34 mouse cellular contexts compared by ENCODE assay signal in the genomic region with DNA sequence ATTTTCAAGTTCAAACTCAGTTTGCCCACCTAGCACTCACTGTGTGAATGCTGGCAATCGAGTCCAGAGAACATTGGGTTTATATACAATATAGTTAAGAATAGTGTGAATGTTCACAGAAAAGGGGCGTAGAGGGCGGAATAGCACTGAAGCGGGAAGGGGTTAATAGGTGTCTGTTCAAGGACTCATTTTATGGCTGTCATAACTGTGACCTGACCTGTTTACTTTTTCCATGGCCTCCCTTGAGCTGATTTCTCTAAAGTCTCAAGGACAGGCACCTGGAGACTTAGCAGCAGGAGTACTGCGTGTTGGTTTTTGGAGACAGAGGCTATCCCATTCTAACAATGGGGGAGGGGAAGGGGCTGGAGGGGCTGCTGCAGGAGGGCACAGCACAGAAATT. TPM values are rescaled to one million over a fixed set of nuclear protein-coding genes. Genes with fewer than 3 reads are reported as not detected.
"Had no signal": no experiment of that assay in that cellular context is flagged by ENCODE, and none has a peak within 500 bp of the region (broad histone marks: within the 10 kb centered on the region; RNA-seq: fewer than 3 reads in every experiment).

No protein-coding gene starts in this region.

- H3K4me1 ChIP-seq: heart, embryonic 10.5 days; heart, embryonic 12.5 days; heart, embryonic 13.5 days; heart, embryonic 15.5 days; hindbrain, embryonic 10.5 days; hindbrain, embryonic 12.5 days; hindbrain, embryonic 13.5 days; hindbrain, embryonic 15.5 days; kidney, embryonic 15.5 days had no signal

- H3K4me3 ChIP-seq: heart, embryonic 10.5 days; heart, embryonic 12.5 days; heart, embryonic 13.5 days; heart, embryonic 15.5 days; hindbrain, embryonic 10.5 days; hindbrain, embryonic 12.5 days; hindbrain, embryonic 13.5 days; hindbrain, embryonic 15.5 days; kidney, embryonic 15.5 days; layer of hippocampus, adult 2 months had no signal

- H3K27me3 ChIP-seq: heart, embryonic 12.5 days; heart, embryonic 13.5 days; heart, embryonic 15.5 days; hindbrain, embryonic 12.5 days; hindbrain, embryonic 13.5 days; hindbrain, embryonic 15.5 days; kidney, embryonic 15.5 days had no signal

- DNase-seq: heart, postnatal 10 days; heart, postnatal 14 days; heart, postnatal 36 days; heart, postnatal 4 days; kidney, adult 11 months; kidney, adult 18-20 months; kidney, adult 8-10 months; kidney, adult 9 months; kidney, postnatal 10 days; kidney, postnatal 14 days; kidney, postnatal 25 days; kidney, postnatal 36 days; kidney, postnatal 4 days; layer of hippocampus, adult 9-11 months; layer of hippocampus, postnatal 36 days had no signal

- ATAC-seq: hindbrain, embryonic 16.5 days; hindbrain, postnatal 0 days; inflammation-experienced regulatory T-cells, adult 6 months had no signal

- H3K9ac ChIP-seq: heart, embryonic 12.5 days; heart, embryonic 13.5 days; heart, embryonic 15.5 days; hindbrain, embryonic 12.5 days; hindbrain, embryonic 13.5 days; hindbrain, embryonic 14.5 days; hindbrain, embryonic 15.5 days; kidney, embryonic 15.5 days had no signal

- H3K9me3 ChIP-seq: heart, embryonic 10.5 days; heart, embryonic 12.5 days; heart, embryonic 13.5 days; heart, embryonic 15.5 days; hindbrain, embryonic 10.5 days; hindbrain, embryonic 12.5 days; hindbrain, embryonic 13.5 days; hindbrain, embryonic 15.5 days; kidney, embryonic 15.5 days had no signal

- H3K4me2 ChIP-seq: heart, embryonic 11.5 days; heart, embryonic 12.5 days; heart, embryonic 13.5 days; heart, embryonic 15.5 days; hindbrain, embryonic 12.5 days; hindbrain, embryonic 13.5 days; hindbrain, embryonic 14.5 days; hindbrain, embryonic 15.5 days; kidney, embryonic 15.5 days had no signal

- H3K27ac ChIP-seq: heart, embryonic 10.5 days; heart, embryonic 13.5 days; heart, embryonic 15.5 days; hindbrain, embryonic 10.5 days; hindbrain, embryonic 12.5 days; hindbrain, embryonic 13.5 days; hindbrain, embryonic 14.5 days; hindbrain, embryonic 15.5 days; hindbrain, postnatal 0 days; kidney, embryonic 15.5 days; kidney, postnatal 0 days; layer of hippocampus, adult 2 months had no signal

RNA-seq across cellular contexts. Expression of a gene that starts 26.9 kb away (rescaled TPM):
- total RNA-seq: hematopoietic stem cell, adult 5-6 weeks had no signal
- polyA plus RNA-seq: heart, embryonic 13.5 days; heart, embryonic 14.5 days had no signal

RNA-seq across cellular contexts. Expression of a gene that starts 57.5 kb away (rescaled TPM):
- polyA plus RNA-seq: hindbrain, embryonic 11.5 days; inflammation-experienced regulatory T-cells, adult 6 months had no signal
